Mouse (Mus musculus) macrophage (primary cell): ENCODE results near the gene Grm4. TPM values are rescaled to one million over a fixed set of nuclear protein-coding genes. Genes with fewer than 3 reads are reported as not detected.

ENCODE experiments used
- H3K27ac ChIP-seq: fragments of 350-480 bp; formaldehyde crosslinking; 2 replicates; pipeline ENCODE4 v1.9.0; 2021
- H3K36me3 ChIP-seq: fragments of 350-480 bp; formaldehyde crosslinking; 2 replicates; pipeline ENCODE4 v1.9.0; 2021; ENCODE audit errors: inconsistent target
- H3K4me3 ChIP-seq: fragments of 350-480 bp; formaldehyde crosslinking; 2 replicates; pipeline ENCODE4 v1.9.0; 2021; ENCODE audit errors: inconsistent target
- H3K79me2 ChIP-seq: fragments of 350-480 bp; formaldehyde crosslinking; 2 replicates; pipeline ENCODE4 v1.9.0; 2021; ENCODE audit errors: inconsistent target
- WGBS: methylation state at CpG from one replicate; pipeline ENCODE4 v1.1.7; 2026; ENCODE audit warnings: inconsistent platforms; ENCODE audit not compliant: missing documents; 5-methylcytosine and 5-hydroxymethylcytosine counted together
- polyA plus RNA-seq: library from polyadenylated mRNA; stranded (reverse); fragments of 250-400 nt; gene quantifications from 3 replicates; pipeline ENCODE4 v1.2.4, GENCODE M21; 2018; ENCODE audit warnings: inconsistent platforms

The Grm4 gene
- polyA plus RNA-seq, 1 experiment from 2014 or later = not detected

GRCm38 (mm10) chr17:27541261-27541660 lies 20.1 kb upstream of the Grm4 start:
- Histone ChIP-seq H3K36me3 (no peaks in the 10 kb centered on the region), H3K4me3 (no peak overlapping the region), H3K27ac (no peak overlapping the region), H3K79me2 (no peaks in the 10 kb centered on the region)
- 86% methylated on average over 2 of the region's 2 CpGs for whole genome bisulfite sequencing

- Histone ChIP-seq H3K4me3 (no peak overlapping the region), H3K36me3 (no peaks in the 10 kb centered on the region), H3K27ac (no peak overlapping the region), H3K79me2 (no peaks in the 10 kb centered on the region)
- WGBS = 8% methylated on average over 9 of the region's 10 CpGs
Measured at GRCm38 (mm10) chr17:27534718-27535117, 13.5 kb upstream of the Grm4 start.

- Histone ChIP-seq H3K79me2 (no peaks in the 10 kb centered on the region), H3K36me3 (no peaks in the 10 kb centered on the region), H3K27ac (no peak overlapping the region), H3K4me3 (no peak overlapping the region)
- WGBS = 96% methylated on average over 3 of the region's 3 CpGs
Measured at GRCm38 (mm10) chr17:27533354-27533753, 12.2 kb upstream of the Grm4 start.

GRCm38 (mm10) chr17:27532095-27532494 lies 10.9 kb upstream of the Grm4 start:
- Histone ChIP-seq H3K27ac (no peak overlapping the region), H3K36me3 (no peaks in the 10 kb centered on the region), H3K4me3 (no peak overlapping the region), H3K79me2 (no peaks in the 10 kb centered on the region)
- 74% methylated on average over 6 of the region's 8 CpGs for WGBS

- no peaks in the 10 kb centered on the region for H3K36me3 ChIP-seq
- 89% methylated on average over 5 of the region's 5 CpGs for WGBS
- H3K79me2 ChIP-seq = no peaks in the 10 kb centered on the region
- H3K4me3 ChIP-seq = no peak overlapping the region
- no peak overlapping the region for H3K27ac ChIP-seq
Measured at GRCm38 (mm10) chr17:27528767-27529166, 7.6 kb upstream of the Grm4 start.

GRCm38 (mm10) chr17:27528030-27528429 lies 6.8 kb upstream of the Grm4 start:
- WGBS = 77% methylated on average over 8 of the region's 8 CpGs
- no peak overlapping the region for H3K4me3 ChIP-seq
- H3K79me2 ChIP-seq = no peaks in the 10 kb centered on the region
- H3K36me3 ChIP-seq = no peaks in the 10 kb centered on the region
- H3K27ac ChIP-seq = no peak overlapping the region

- no peak overlapping the region for H3K27ac ChIP-seq
- H3K36me3 ChIP-seq = no peaks in the 10 kb centered on the region
- no peaks in the 10 kb centered on the region for H3K79me2 ChIP-seq
- WGBS = 24% methylated on average over 6 of the region's 6 CpGs
- H3K4me3 ChIP-seq = no peak overlapping the region
Measured at GRCm38 (mm10) chr17:27527188-27527587, 6.0 kb upstream of the Grm4 start.

GRCm38 (mm10) chr17:27523121-27523520 lies 1.9 kb upstream of the Grm4 start:
- H3K36me3 ChIP-seq = no peaks in the 10 kb centered on the region
- H3K27ac ChIP-seq = no peak overlapping the region
- H3K79me2 ChIP-seq = no peaks in the 10 kb centered on the region
- 93% methylated on average over 7 of the region's 7 CpGs for whole genome bisulfite sequencing
- H3K4me3 ChIP-seq = no peak overlapping the region

GRCm38 (mm10) chr17:27520557-27520956 lies 646 bp downstream of the Grm4 start:
- 1% methylated on average over 27 of the region's 27 CpGs for WGBS

GRCm38 (mm10) chr17:27518700-27519595 lies 2.3 kb downstream of the Grm4 start:
- no peaks in the 10 kb centered on the region for H3K36me3 ChIP-seq
- no peak overlapping the region for H3K4me3 ChIP-seq
- H3K27ac ChIP-seq = no peak overlapping the region
- no peaks in the 10 kb centered on the region for H3K79me2 ChIP-seq
- WGBS = 85% methylated on average over 15 of the region's 15 CpGs

More at GRCm38 (mm10) chr17:27520557-27520956, 646 bp downstream of the Grm4 start:
- Histone ChIP-seq H3K27ac (no peak overlapping the region), H3K36me3 (no peaks in the 10 kb centered on the region), H3K79me2 (no peaks in the 10 kb centered on the region), H3K4me3 (no peak overlapping the region)

- WGBS = 84% methylated on average over 9 of the region's 9 CpGs
- Histone ChIP-seq H3K36me3 (no peaks in the 10 kb centered on the region), H3K4me3 (no peak overlapping the region), H3K27ac (no peak overlapping the region), H3K79me2 (no peaks in the 10 kb centered on the region)
Measured at GRCm38 (mm10) chr17:27518296-27518695, 2.9 kb downstream of the Grm4 start.

GRCm38 (mm10) chr17:27513916-27514762 lies 7.1 kb downstream of the Grm4 start:
- no peaks in the 10 kb centered on the region for H3K36me3 ChIP-seq
- no peak overlapping the region for H3K4me3 ChIP-seq
- no peaks in the 10 kb centered on the region for H3K79me2 ChIP-seq
- H3K27ac ChIP-seq = no peak overlapping the region
- 53% methylated on average over 27 of the region's 27 CpGs for WGBS

- Histone ChIP-seq H3K79me2 (no peaks in the 10 kb centered on the region), H3K36me3 (no peaks in the 10 kb centered on the region), H3K4me3 (no peak overlapping the region), H3K27ac (no peak overlapping the region)
- 3% methylated on average over 58 of the region's 66 CpGs for WGBS
Measured at GRCm38 (mm10) chr17:27513279-27513915, 7.8 kb downstream of the Grm4 start.

GRCm38 (mm10) chr17:27512619-27513161 lies 8.5 kb downstream of the Grm4 start:
- Histone ChIP-seq H3K79me2 (no peaks in the 10 kb centered on the region), H3K36me3 (no peaks in the 10 kb centered on the region), H3K4me3 (no peak overlapping the region), H3K27ac (no peak overlapping the region)
- under 1% methylated on average over 59 of the region's 78 CpGs for WGBS
